Mouse (Mus musculus) CH12.LX (cell line): ENCODE results near the gene Scd4. TPM values are rescaled to one million over a fixed set of nuclear protein-coding genes. Genes with fewer than 3 reads are reported as not detected.

Experiments
- DNase-seq: peaks from one replicate; pipeline ENCODE4 v3.0.0-alpha.2; 2013; ENCODE audit errors: extremely low read depth
- H3K27ac ChIP-seq: 2 replicates; pipeline ENCODE4 v1.5.1; 2012; ENCODE audit warnings: low read depth, mild to moderate bottlenecking, control low read depth, moderate library complexity; ENCODE audit not compliant: insufficient read depth
- H3K27me3 ChIP-seq: replicated peaks from 2 replicates; pipeline ENCODE3; 2012; ENCODE audit warnings: inconsistent platforms
- H3K36me3 ChIP-seq, 2 experiments: replicated peaks in 1 of 2; 2 replicates each; pipeline versions ENCODE3 to v1.6.1; 2012; ENCODE audit warnings: inconsistent platforms in 1 of 2, low read length in 1 of 2, mild to moderate bottlenecking in 1 of 2, mixed read lengths in 1 of 2, moderate library complexity in 1 of 2; ENCODE audit not compliant: control insufficient read depth in 1 of 2, insufficient read depth in 1 of 2
- H3K4me1 ChIP-seq, 2 experiments: 2 replicates each; pipeline ENCODE4 v1.6.1; 2012; ENCODE audit warnings: inconsistent platforms in 1 of 2, moderate library complexity in 1 of 2; ENCODE audit not compliant: insufficient read depth in 2 of 2, control insufficient read depth in 1 of 2
- H3K4me2 ChIP-seq: 2 replicates; pipeline ENCODE4 v1.6.1; 2012; ENCODE audit warnings: low read depth, mild to moderate bottlenecking, control low read depth; ENCODE audit not compliant: poor library complexity, insufficient read depth, severe bottlenecking
- H3K4me3 ChIP-seq, 3 experiments: fragments of 150-350 bp in 1 of 3; sonication (generic) in 1 of 3; replicated peaks in 1 of 3; 2 replicates each; pipeline versions ENCODE3 to v1.5.1; 2011 to 2012; ENCODE audit warnings: low read depth in 2 of 3, low read length in 2 of 3, mild to moderate bottlenecking in 2 of 3, moderate library complexity in 2 of 3, control low read depth in 1 of 3, improper control_type of control experiment in 1 of 3, inconsistent platforms in 1 of 3, mixed read lengths in 1 of 3; ENCODE audit not compliant: poor library complexity in 1 of 3
- H3K79me2 ChIP-seq: replicated peaks from 2 replicates; pipeline ENCODE4 v1.6.1; 2012; ENCODE audit warnings: mild to moderate bottlenecking, moderate library complexity; ENCODE audit not compliant: control insufficient read depth, poor library complexity, insufficient read depth, severe bottlenecking; ENCODE audit errors: extremely low read depth
- H3K9ac ChIP-seq: 2 replicates; pipeline ENCODE4 v1.6.1; 2012; ENCODE audit warnings: low read depth, mild to moderate bottlenecking, control low read depth, moderate library complexity; ENCODE audit not compliant: insufficient read depth
- H3K9me3 ChIP-seq: replicated peaks from 2 replicates; pipeline ENCODE3; 2012; ENCODE audit warnings: low read length, inconsistent platforms, mixed read lengths
- CTCF ChIP-seq, 2 experiments: IDR thresholded peaks in 1 of 2; conservative IDR thresholded peaks in 1 of 2; 2 replicates each; pipeline ENCODE4 v1.5.1; 2011 to 2012; ENCODE audit warnings: low read depth in 2 of 2, low read length in 2 of 2, improper control_type of control experiment in 1 of 2, inconsistent platforms in 1 of 2, mild to moderate bottlenecking in 1 of 2, moderate library complexity in 1 of 2
- E2F4 ChIP-seq: IDR thresholded peaks from 2 replicates; pipeline ENCODE4 v1.6.1; 2011; ENCODE audit warnings: low read depth, low read length, improper control_type of control experiment; ENCODE audit not compliant: insufficient replicate concordance
- ETS1 ChIP-seq: conservative IDR thresholded peaks from 2 replicates; pipeline ENCODE4 v1.6.1; 2012; ENCODE audit warnings: low read depth, mild to moderate bottlenecking, inconsistent platforms, low read length, improper control_type of control experiment, moderate library complexity
- GABPA ChIP-seq: IDR thresholded peaks from 2 replicates; pipeline ENCODE4 v1.6.1; 2012; ENCODE audit warnings: low read depth, low read length, improper control_type of control experiment, inconsistent platforms; ENCODE audit not compliant: insufficient replicate concordance
- IRF4 ChIP-seq: IDR thresholded peaks from 2 replicates; pipeline ENCODE4 v1.6.1; 2014; ENCODE audit warnings: low read depth, mild to moderate bottlenecking, inconsistent platforms, low read length, improper control_type of control experiment
- KAT2A ChIP-seq: IDR thresholded peaks from 2 replicates; pipeline ENCODE4 v1.6.1; 2012; ENCODE audit warnings: low read length, improper control_type of control experiment, inconsistent platforms; ENCODE audit not compliant: insufficient replicate concordance
- MAZ ChIP-seq: IDR thresholded peaks from 2 replicates; pipeline ENCODE4 v1.6.1; 2012; ENCODE audit warnings: low read depth, mild to moderate bottlenecking, inconsistent platforms, low read length, improper control_type of control experiment, moderate library complexity
- MXI1 ChIP-seq: IDR thresholded peaks from 2 replicates; pipeline ENCODE4 v1.6.1; 2011; ENCODE audit warnings: mild to moderate bottlenecking, low read depth, low read length, improper control_type of control experiment
- NRF1 ChIP-seq: IDR thresholded peaks from 2 replicates; pipeline ENCODE4 v1.6.1; 2014; ENCODE audit warnings: low read depth, mild to moderate bottlenecking, inconsistent platforms, low read length, improper control_type of control experiment, moderate library complexity
- PAX5 ChIP-seq: IDR thresholded peaks from 2 replicates; pipeline ENCODE4 v1.6.1; 2012; ENCODE audit warnings: low read length, inconsistent platforms, mixed read lengths
- POLR2A ChIP-seq: IDR thresholded peaks from 2 replicates; pipeline ENCODE4 v1.6.1; 2011; ENCODE audit warnings: low read depth, mild to moderate bottlenecking, improper control_type of control experiment, low read length
- RAD21 ChIP-seq: IDR thresholded peaks from 2 replicates; pipeline ENCODE4 v1.6.1; 2011; ENCODE audit warnings: low read depth, mild to moderate bottlenecking, low read length, improper control_type of control experiment, moderate library complexity
- SMC3 ChIP-seq: IDR thresholded peaks from 2 replicates; pipeline ENCODE4 v1.6.1; 2011; ENCODE audit warnings: low read depth, low read length, improper control_type of control experiment
- TBP ChIP-seq: conservative IDR thresholded peaks from 2 replicates; pipeline ENCODE4 v1.6.1; 2011; ENCODE audit warnings: low read depth, low read length, improper control_type of control experiment
- TCF12 ChIP-seq: IDR thresholded peaks from 2 replicates; pipeline ENCODE4 v1.6.1; 2014; ENCODE audit warnings: low read depth, mild to moderate bottlenecking, inconsistent platforms, low read length, improper control_type of control experiment
- USF1 ChIP-seq: IDR thresholded peaks from 2 replicates; pipeline ENCODE4 v1.6.1; 2014; ENCODE audit warnings: low read depth, mild to moderate bottlenecking, inconsistent platforms, low read length, improper control_type of control experiment
- USF2 ChIP-seq: conservative IDR thresholded peaks from 2 replicates; pipeline ENCODE4 v1.6.1; 2011; ENCODE audit warnings: low read depth, low read length, improper control_type of control experiment
- ZKSCAN1 ChIP-seq: IDR thresholded peaks from 2 replicates; pipeline ENCODE4 v1.6.1; 2012; ENCODE audit warnings: low read depth, inconsistent platforms, low read length, improper control_type of control experiment, borderline replicate concordance
- dilution Hi-C: fragments of 300-500 bp; cut with MboI; formaldehyde crosslinking; loops from 2 replicates; pipeline ENCODE4 v1.14.3; 2020; ENCODE audit warnings: low sequenced_read_pairs; ENCODE audit not compliant: extremely low pct_unique_long_range_greater_than_20kb, extremely low pct_ligation_motif_present
- in situ Hi-C: fragments of 300-500 bp; cut with MboI; formaldehyde crosslinking; loops from 3 replicates; pipeline ENCODE4 v1.14.3; 2019; ENCODE audit warnings: low sequenced_read_pairs, low pct_ligation_motif_present, low pct_unique_long_range_greater_than_20kb, mixed read lengths
- polyA plus RNA-seq: library from polyadenylated mRNA; unstranded; fragments of >175 nt; gene quantifications from 2 replicates; pipeline ENCODE4 v1.2.1, GENCODE M21; 2012; ENCODE audit warnings: low read depth; ENCODE audit not compliant: insufficient read length
- total RNA-seq, 2 experiments: library from RNA; depleted of rRNA; stranded (reverse); fragments of 300-350 nt in 1 of 2; fragments of >200 nt in 1 of 2; gene quantifications; 2 replicates each; pipeline ENCODE4 v1.2.3; 2012 to 2014

The Scd4 gene
- total and polyA plus RNA-seq, 3 experiments = 0.11 TPM; not detected in 2

DNA sequence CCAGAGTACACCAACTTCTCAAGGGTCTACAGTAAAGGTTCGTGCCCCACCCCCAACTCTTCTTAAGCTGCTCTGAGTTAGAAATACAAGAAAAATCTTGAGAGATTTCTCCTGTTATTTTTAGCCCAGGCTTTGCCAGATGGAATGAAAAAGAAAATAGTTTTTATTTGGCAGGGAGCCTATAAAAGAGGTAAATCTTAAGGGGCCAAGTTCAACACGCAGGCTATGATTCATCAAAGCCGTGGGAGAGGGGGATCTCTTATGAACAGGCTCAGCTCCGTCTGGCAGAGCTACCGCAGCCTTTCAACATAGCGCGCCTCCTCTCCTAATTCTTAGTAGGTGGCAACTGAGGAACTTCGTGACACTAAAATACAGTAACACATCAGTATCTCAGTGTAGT, 29.4 kb upstream of the Scd4 start:
- Histone ChIP-seq H3K4me3 (no peak overlapping the region), H3K36me3 (peaks cover 89 to 93% of the 10 kb centered on the region in 2 experiments), H3K27ac (no peak overlapping the region), H3K79me2 (peaks cover 32% of the 10 kb centered on the region), H3K4me2 (no peak overlapping the region), H3K9ac (no peak overlapping the region), H3K27me3 (no peaks in the 10 kb centered on the region), H3K4me1 (peaks cover 15 to 53% of the 10 kb centered on the region in 2 experiments), H3K9me3 (no peaks in the 10 kb centered on the region)
- no peak for DNase-seq
- TF ChIP-seq IRF4 (no peak), E2F4 (no peak), POLR2A (no peak), GABPA (no peak), USF1 (no peak), MAZ (no peak), MXI1 (no peak), ZKSCAN1 (no peak), RAD21 (no peak)
- in situ Hi-C loops = no loop called here
- dilution Hi-C loops = no loop called here

DNA sequence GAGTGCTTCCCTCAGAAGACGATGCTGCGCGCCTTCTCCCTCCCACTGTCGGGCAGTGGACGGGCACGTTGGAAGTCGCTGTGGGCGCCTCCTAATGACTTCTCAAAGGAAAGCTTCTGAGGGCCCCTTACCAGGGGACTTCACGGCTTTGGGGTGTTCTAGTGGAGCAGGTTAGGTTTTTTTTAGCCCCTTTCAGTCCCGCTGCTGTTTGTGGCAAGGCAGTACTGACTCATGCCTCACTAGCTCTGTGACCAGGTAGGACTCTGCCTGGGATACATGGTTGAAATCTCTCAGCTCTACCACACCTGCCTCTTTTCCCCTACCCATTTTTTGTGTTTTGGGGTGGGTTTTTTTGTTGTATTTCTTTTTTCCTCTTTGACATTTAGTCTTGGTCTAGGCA, 28.5 kb upstream of the Scd4 start:
- peaks cover 82 to 91% of the 10 kb centered on the region in 2 experiments for H3K36me3 ChIP-seq
- H3K27me3 ChIP-seq = no peaks in the 10 kb centered on the region
- H3K27ac ChIP-seq = no peak overlapping the region
- TF ChIP-seq TBP = no peak
- TF ChIP-seq ZKSCAN1 = no peak
- no peak for TF ChIP-seq SMC3
- TF ChIP-seq CTCF (conservative IDR thresholded peaks at IDR 0.05 in 1 of 2, IDR thresholded peaks at IDR 0.05 in 1 of 2; ENCODE audit: low read depth in 2 of 2, low read length in 2 of 2) = no peak
- TF ChIP-seq PAX5 = no peak
- no peak for TF ChIP-seq IRF4
- no peak for TF ChIP-seq TCF12
- no peak for TF ChIP-seq USF2
- no peak for TF ChIP-seq GABPA
- TF ChIP-seq ETS1 = no peak
- TF ChIP-seq MXI1 = no peak
- no peak for TF ChIP-seq NRF1
- TF ChIP-seq POLR2A = no peak; the same call in 1 of the 2 replicates
- no peak for TF ChIP-seq KAT2A
- peaks cover 23% of the 10 kb centered on the region for H3K79me2 ChIP-seq
- dilution Hi-C loops = no loop called here
- DNase-seq = no peak
- no peak overlapping the region for H3K9ac ChIP-seq
- in situ Hi-C loops = no loop called here
- no peak overlapping the region for H3K4me2 ChIP-seq
- H3K9me3 ChIP-seq = no peaks in the 10 kb centered on the region
- no peak overlapping the region for H3K4me3 ChIP-seq
- peaks cover 10 to 44% of the 10 kb centered on the region in 2 experiments; a peak in 3 of 4 replicates for H3K4me1 ChIP-seq
